Mouse (Mus musculus): ENCODE measurements around the gene Maip1.

DNA sequence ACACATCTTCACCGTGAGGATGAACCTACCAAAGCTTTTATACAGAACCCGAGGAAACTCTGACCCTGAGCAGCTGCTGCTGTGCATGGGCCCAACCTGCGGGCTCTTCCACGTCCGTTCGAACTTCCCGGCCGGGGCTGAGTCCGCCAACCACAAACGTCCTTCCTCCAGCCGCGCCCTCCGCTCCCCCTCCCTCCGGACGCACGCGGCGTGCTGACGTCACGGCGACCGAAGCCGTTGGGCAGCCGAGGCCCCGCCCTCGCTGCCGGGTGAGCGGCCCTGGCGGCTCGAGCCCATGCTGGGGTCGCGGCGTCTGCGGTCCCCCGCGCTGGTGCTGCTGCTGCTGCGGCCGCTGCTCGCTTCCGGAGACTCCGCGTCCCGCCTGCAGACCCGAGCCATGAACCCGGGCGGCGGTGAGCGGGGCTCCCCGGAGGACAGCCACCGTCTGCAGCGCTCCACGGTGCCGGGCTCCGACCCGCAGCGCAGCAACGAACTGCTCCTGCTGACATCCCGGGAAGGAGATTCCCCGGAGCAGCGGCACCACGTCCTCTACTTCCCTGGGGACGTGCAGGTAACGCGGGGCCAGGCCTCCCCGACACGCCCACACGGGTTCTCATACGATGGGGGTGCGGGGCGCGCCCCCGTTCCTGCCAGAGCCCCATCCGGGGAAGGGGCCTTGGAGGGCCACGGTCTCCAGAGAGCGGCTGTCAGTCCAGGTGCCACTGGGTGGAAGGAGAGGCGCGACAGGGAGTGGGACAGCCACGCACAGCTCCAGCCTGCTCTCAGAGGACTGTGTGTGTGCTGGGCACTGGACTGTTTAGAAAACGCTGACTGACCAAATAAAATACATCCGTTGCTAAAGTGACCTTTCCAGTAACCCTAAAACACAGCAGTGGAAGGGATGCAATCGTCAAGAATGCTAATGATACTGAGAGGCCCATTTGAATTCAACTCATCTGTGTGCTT, 28.5 kb upstream of the Maip1 start, which contains the start of gene 1700066M21Rik:
- no peak for TF ChIP-seq CTCF (IDR thresholded peaks at IDR 0.05; ENCODE audit: low read depth)
- no peak for TF ChIP-seq EP300 (optimal IDR thresholded peaks at IDR 0.05)
